Mouse (Mus musculus): ENCODE results near the gene Plekhh3. TPM values are rescaled to one million over a fixed set of nuclear protein-coding genes. Genes with fewer than 3 reads are reported as not detected.
A peak's percentile ranks its signal among the peaks of the same experiment; 100 is the strongest.

Plekhh3 gene
- polyA plus RNA-seq, 1 experiment from 2014 or later = 11.8 TPM

DNA sequence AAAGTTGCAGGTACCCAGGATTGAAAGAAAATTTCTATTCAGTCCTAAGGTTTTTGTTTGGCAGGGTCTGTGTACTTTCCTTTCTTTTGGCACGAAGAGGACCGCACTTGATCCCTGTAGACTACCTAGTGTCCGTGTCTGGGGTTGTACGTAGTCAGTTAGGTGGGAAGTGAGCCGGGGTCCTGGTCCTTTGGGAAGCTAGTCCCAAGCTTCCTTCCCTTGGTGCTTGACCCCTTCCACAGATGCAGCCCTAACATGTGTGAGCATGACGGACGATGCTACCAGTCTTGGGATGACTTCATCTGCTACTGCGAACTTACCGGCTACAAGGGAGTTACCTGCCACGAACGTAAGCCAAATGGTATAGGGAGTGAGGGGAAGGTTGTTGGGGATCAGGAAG is 10.8 kb upstream of the Plekhh3 start:
- Histone ChIP-seq H3K4me3 (no peak overlapping the region), H3K4me1 (replicated peaks) (peaks cover 31% of the 10 kb centered on the region), H3K36me3 (no peaks in the 10 kb centered on the region), H3K27me3 (ENCODE audit: insufficient read depth, poor library complexity, severe bottlenecking) (peaks cover 53% of the 10 kb centered on the region), H3K9me3 (no peaks in the 10 kb centered on the region), H3K27ac (no peak overlapping the region)
- 94% methylated on average over 11 of the region's 11 CpGs for WGBS
- DNase-seq (ENCODE audit: low spot score) = no peak

DNA sequence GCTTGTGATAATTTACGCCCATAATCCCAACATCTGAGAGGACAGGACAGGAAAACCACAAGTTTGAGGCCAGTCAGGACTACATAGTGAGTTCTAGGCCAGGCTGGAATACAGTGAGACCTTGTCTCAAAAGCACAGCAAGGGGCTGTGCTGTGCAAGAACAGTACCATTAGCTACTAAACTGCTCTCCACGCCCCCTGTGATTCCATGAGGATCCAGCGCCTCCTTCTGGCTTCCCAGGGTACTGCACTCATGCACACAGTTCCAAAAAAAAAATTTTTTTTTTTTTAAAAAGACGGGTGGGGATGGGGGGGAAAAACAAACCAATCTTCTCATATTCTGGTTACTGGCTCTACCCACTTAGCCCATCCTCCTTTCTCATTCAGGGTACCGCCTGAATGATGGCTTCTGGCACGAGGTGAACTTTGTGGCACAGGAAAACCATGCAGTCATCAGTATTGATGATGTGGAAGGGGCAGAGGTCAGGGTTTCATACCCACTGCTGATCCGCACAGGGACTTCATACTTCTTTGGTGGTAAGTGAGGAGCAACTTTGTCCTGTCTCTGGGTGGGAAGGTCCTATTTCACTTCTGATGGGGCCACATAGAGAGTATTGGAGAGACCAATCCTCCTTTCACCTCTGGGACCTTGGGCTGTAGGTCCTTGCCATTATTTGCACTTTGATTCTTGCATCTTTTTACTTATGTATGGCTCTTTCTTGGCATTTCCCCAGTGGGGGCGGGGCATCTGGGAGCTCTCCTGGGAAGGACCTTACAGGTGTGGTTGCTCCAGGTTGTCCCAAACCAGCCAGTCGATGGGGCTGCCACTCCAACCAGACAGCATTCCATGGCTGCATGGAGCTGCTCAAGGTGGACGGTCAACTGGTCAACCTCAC is 9.9 kb upstream of the Plekhh3 start:
- Histone ChIP-seq H3K9me3 (no peaks in the 10 kb centered on the region), H3K4me3 (no peak overlapping the region), H3K27me3 (ENCODE audit: insufficient read depth, poor library complexity, severe bottlenecking) (peaks cover 62% of the 10 kb centered on the region), H3K36me3 (no peaks in the 10 kb centered on the region), H3K4me1 (replicated peaks) (peaks cover 39% of the 10 kb centered on the region), H3K27ac (no peak overlapping the region)
- 42% methylated on average over 10 of the region's 10 CpGs for WGBS
- DNase-seq (ENCODE audit: low spot score) = peak; percentile 74

DNA sequence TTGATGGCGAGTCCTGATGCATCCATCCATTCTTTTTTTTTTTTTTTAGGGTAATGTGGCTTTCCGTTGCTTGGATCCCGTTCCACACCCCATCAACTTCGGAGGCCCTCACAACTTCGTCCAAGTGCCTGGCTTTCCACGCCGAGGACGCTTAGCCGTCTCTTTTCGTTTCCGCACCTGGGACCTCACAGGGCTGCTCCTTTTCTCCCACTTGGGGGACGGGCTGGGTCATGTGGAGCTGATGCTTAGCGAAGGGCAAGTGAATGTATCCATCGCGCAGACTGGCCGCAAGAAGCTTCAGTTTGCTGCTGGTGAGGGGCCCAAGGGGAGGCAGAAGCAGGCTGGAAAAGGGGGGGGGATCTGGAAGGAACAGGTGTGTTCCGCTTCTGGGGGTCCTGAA is 9.1 kb upstream of the Plekhh3 start:
- no peak for DNase-seq (ENCODE audit: low spot score)
- Histone ChIP-seq H3K9me3 (no peaks in the 10 kb centered on the region), H3K36me3 (no peaks in the 10 kb centered on the region), H3K4me1 (replicated peaks) (peaks cover 46% of the 10 kb centered on the region), H3K4me3 (no peak overlapping the region), H3K27me3 (ENCODE audit: insufficient read depth, poor library complexity, severe bottlenecking) (peaks cover 70% of the 10 kb centered on the region), H3K27ac (no peak overlapping the region)
- 62% methylated on average over 17 of the region's 17 CpGs for WGBS

DNA sequence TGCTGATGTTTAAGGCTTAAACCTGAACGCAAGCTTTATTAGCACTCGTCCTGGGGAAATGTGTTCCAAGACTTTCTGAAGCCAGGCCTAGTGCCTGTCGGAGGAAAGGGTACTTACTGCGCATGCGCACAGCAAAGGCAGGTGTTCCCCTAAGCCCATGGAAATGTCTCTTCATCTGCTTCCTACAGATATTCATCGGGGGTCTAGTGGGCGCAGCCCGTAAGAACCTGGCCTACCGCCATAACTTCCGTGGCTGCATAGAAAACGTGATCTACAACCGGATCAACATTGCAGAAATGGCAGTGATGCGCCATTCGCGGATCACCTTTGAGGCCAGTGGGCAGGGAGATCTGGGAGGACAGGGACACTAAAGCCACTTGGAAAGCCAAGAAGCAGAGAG is 8.2 kb upstream of the Plekhh3 start:
- H3K4me1 ChIP-seq (replicated peaks) = peaks cover 54% of the 10 kb centered on the region
- no peak overlapping the region for H3K27ac ChIP-seq
- peaks cover 80% of the 10 kb centered on the region for H3K27me3 ChIP-seq (ENCODE audit: insufficient read depth, poor library complexity, severe bottlenecking)
- no peak overlapping the region for H3K4me3 ChIP-seq
- DNase-seq (ENCODE audit: low spot score) = no peak
- H3K36me3 ChIP-seq = no peaks in the 10 kb centered on the region
- no peaks in the 10 kb centered on the region for H3K9me3 ChIP-seq
- WGBS = 79% methylated on average over 15 of the region's 15 CpGs

DNA sequence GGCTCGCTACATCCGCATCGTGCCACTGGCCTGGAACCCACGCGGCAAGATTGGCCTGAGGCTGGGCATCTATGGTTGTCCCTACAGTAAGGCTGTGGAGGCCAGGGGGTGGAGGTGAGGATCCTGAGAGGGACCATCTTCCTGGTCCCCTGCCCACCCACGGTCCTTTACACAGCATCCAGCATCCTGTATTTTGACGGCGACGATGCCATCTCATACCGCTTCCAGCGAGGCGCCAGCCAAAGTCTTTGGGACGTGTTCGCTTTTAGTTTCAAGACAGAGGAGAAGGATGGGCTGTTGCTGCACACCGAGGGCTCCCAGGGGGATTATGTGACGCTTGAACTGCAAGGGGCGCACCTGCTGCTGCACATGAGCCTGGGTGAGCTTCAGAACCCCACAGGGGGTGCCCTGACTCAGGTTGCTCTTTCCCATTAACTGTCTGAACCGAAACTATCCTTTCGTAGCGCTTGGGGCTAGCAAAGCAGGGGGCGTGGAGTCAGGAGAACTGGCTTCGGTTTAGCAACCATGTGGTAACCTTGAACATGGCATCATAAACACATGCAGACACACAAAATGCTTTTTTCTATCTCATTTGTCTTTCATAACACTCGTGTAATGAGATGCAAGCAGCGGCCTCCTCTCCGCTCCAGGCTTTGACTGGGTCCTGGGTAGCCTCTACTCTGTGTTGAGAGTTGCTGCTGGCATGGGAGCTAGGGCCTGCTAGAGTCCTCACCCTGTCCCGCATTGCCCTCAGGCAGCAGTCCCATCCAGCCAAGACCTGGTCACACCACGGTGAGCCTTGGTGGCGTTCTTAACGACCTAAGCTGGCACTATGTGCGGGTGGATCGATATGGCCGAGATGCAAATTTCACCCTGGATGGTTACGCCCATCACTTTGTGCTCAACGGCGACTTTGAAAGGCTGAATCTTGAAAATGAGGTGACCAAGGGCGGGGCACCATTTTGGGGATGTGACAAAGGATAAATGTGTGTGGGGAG is 7.2 kb upstream of the Plekhh3 start:
- DNase-seq (ENCODE audit: low spot score) = no peak
- H3K4me3 ChIP-seq = peak overlapping the region; percentile 21; the same call in 1 of the 2 replicates
- 49% methylated on average over 36 of the region's 36 CpGs for WGBS
- H3K36me3 ChIP-seq = no peaks in the 10 kb centered on the region
- H3K27ac ChIP-seq = no peak overlapping the region; the same call in 1 of the 2 replicates
- H3K4me1 ChIP-seq (replicated peaks) = peaks cover 57% of the 10 kb centered on the region
- peaks cover 81% of the 10 kb centered on the region for H3K27me3 ChIP-seq (ENCODE audit: insufficient read depth, poor library complexity, severe bottlenecking)
- H3K9me3 ChIP-seq = no peaks in the 10 kb centered on the region

DNA sequence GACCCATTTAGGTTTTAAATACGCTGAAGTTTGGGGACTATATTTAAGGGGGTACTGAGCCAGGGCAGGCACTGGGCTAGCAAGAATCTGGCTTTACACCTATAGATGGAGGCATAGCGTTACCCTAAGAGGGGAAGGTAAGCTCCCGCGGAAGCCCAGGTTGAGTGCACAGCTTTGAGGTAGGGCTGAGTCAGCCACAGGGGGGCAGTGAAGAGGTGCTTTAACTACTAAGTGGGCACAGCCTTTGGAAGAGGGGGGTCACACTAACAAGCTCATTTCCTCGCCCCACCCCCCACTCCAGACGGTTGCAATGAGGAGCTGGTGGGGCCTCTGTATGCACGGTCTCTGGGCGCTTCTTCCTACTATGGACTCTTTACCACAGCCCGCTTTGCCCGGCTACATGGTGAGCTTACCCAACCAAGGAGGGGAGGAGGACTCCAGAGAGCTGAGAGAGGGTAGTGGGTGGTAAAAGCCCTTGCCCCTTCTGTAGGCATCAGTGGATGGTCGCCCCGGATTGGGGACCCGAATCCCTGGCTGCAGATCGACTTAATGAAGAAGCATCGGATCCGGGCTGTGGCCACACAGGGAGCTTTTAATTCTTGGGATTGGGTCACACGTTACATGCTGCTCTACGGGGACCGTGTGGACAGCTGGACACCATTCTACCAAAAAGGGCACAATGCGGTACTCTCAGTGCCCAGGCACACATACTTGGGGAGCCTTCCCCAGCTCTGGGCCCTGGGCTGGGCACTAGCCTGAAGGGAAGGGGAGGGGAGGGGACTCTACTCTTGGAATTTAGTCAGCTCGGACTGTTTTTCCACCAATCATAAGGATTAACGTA is 6.0 kb upstream of the Plekhh3 start:
- Histone ChIP-seq H3K36me3 (no peaks in the 10 kb centered on the region), H3K9me3 (no peaks in the 10 kb centered on the region), H3K27me3 (ENCODE audit: insufficient read depth, poor library complexity, severe bottlenecking) (peaks cover 86% of the 10 kb centered on the region), H3K27ac (no peak overlapping the region), H3K4me3 (peak overlapping the region; percentile 45; the same call in 1 of the 2 replicates), H3K4me1 (replicated peaks) (peaks cover 61% of the 10 kb centered on the region)
- WGBS = 28% methylated on average over 22 of the region's 22 CpGs
- peak; percentile 53 for DNase-seq (ENCODE audit: low spot score)

DNA sequence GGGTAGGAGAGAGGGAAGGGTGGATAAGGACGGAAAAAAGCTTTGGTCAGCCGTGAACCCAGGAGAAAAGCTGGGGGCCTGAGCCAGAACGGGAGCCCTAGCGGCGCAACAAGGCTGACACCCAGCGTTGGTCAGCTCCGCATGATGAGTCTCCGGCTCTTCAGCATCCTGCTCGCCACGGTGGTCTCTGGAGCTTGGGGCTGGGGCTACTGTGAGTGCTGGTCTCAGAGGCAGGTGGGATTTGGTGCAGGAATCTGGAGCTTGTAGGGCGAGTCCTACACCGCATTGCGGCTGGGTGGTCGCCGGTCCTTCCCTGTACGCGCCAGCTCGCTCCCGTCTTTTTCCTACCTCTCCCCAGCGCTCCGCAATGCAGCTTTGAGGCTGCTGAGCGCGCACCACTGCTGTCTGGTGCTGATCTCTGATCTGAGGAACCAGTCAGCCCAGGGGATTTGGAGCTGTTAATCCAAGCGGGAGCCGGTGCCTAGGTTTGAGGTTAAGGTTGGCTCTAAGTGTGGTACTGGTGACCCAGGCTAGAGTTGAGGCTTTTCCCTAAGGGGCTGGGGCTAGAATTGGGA is 5.1 kb upstream of the Plekhh3 start:
- Histone ChIP-seq H3K9me3 (no peaks in the 10 kb centered on the region), H3K4me1 (replicated peaks) (peaks cover 69% of the 10 kb centered on the region), H3K4me3 (peak overlapping the region; percentile 45), H3K27me3 (ENCODE audit: insufficient read depth, poor library complexity, severe bottlenecking) (peaks cover 84% of the 10 kb centered on the region), H3K27ac (peak overlapping the region; percentile 17; the same call in 1 of the 2 replicates), H3K36me3 (no peaks in the 10 kb centered on the region)
- WGBS = 2% methylated on average over 25 of the region's 25 CpGs
- peak; percentile 57 for DNase-seq (ENCODE audit: low spot score)

DNA sequence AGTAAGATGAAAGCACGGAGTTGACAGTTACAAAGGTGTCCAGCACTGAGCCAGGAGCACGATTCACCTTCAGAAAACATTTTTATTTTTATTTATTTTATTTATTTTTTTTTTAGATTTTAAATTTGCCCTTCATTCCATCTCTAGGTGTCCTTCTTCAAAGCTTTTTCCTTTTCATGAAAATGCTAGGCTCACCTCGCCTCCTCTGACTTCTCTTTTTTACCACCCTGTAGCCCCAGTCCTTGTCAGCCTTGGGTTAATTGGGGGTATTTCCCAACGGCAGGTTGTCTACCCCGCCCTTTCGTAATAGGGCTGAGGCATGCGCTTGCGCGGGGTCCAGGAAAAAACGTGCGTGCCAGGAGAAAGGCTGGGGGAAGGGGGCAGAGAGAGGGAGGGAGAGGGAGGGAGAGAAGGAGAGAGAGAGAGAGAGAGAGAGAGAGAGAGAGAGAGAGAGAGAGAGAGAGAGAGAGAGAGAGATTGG is 4.5 kb upstream of the Plekhh3 start:
- Histone ChIP-seq H3K9me3 (no peaks in the 10 kb centered on the region), H3K4me3 (peak overlapping the region; percentile 45), H3K36me3 (no peaks in the 10 kb centered on the region), H3K4me1 (replicated peaks) (peaks cover 74% of the 10 kb centered on the region), H3K27me3 (ENCODE audit: insufficient read depth, poor library complexity, severe bottlenecking) (peaks cover 87% of the 10 kb centered on the region), H3K27ac (no peak overlapping the region)
- WGBS = 12% methylated on average over 11 of the region's 11 CpGs
- DNase-seq (ENCODE audit: low spot score) = no peak

DNA sequence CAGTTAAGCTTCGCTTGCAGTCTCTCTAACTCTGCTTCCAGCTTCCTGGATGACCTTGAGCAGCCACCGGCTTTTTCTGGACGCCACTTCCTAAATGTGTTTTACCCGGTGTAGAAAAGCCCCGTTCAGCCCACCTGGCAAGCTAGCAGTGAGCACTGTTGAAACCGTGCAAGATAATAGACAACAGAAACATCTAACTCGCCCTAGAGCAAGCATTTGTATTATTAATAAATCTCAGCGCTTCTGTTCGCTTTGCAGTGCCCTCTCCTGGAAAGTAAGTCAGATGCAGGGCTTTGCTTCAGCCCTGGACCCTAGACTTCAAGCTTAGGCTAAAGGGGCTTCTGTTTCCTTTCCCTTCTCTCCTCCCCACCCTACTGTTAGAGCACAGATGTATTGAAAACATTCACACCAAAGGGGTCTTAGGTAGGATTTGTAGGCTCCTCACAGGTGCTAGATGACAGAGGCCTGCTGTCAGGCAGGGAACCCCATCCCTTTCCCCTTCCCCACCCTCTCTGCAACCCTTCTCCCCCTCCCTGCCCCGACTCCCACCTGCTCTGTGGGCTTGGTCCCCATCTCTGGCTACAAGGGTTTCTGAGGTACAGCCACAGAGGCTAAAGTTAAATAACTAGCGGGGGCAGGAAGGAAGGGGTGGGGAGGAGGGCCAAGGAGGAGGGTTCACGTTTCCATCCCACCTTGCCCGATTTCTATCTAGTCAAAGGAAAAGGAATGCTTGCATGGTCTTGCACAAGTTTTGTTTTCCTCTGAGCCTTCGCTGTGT is 3.9 kb upstream of the Plekhh3 start, which contains the start of gene Ccr10:
Ccr10 (minus strand) TSS at position 593 of the 778 bp plus-strand sequence.
- Histone ChIP-seq H3K4me3 (peak within 1 kb of the TSS; percentile 46), H3K27ac (peak within 1 kb of the TSS; percentile 79), H3K9me3 (no peaks in the 10 kb centered on the region), H3K4me1 (replicated peaks) (peaks cover 80% of the 10 kb centered on the region), H3K27me3 (ENCODE audit: insufficient read depth, poor library complexity, severe bottlenecking) (peaks cover 87% of the 10 kb centered on the region), H3K36me3 (no peaks in the 10 kb centered on the region)
- no peak for DNase-seq (ENCODE audit: low spot score)
- 24% methylated on average over 14 of the region's 14 CpGs for WGBS

DNA sequence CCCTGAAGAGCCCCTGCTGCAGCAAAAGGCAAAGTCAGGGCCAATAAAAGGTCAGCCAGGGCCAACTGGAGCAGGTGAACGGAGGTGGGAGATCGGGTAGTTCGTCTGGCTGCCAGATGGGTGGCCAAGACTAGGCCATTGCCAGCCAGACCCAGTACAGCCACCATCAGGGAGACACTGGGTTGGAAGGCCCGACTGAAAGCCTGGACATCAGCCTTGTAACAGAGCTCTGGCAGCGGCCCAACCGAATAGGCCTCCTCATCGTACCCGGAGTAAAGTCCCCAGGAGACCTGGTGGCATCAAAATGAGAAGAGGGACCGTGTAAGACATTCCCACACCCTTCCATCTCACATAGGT is 3.2 kb upstream of the Plekhh3 start:
- no peaks in the 10 kb centered on the region for H3K36me3 ChIP-seq
- DNase-seq (ENCODE audit: low spot score) = no peak
- H3K9me3 ChIP-seq = no peaks in the 10 kb centered on the region
- 32% methylated on average over 9 of the region's 9 CpGs for WGBS
- H3K27me3 ChIP-seq (ENCODE audit: insufficient read depth, poor library complexity, severe bottlenecking) = peaks cover 89% of the 10 kb centered on the region
- H3K4me3 ChIP-seq = peak overlapping the region; percentile 46
- H3K27ac ChIP-seq = peak overlapping the region; percentile 79
- H3K4me1 ChIP-seq (replicated peaks) = peaks cover 87% of the 10 kb centered on the region

All from hindbrain, embryonic 10.5 days (tissue).